Mouse (Mus musculus) embryo, embryonic 9.5 days (tissue): ENCODE measurements around the gene Eif4e2.

Experiments used
- DNase-seq: peaks from one replicate; pipeline ENCODE4 v3.0.0-alpha.2; 2017; ENCODE audit errors: extremely low spot score

Gene Eif4e2

DNA sequence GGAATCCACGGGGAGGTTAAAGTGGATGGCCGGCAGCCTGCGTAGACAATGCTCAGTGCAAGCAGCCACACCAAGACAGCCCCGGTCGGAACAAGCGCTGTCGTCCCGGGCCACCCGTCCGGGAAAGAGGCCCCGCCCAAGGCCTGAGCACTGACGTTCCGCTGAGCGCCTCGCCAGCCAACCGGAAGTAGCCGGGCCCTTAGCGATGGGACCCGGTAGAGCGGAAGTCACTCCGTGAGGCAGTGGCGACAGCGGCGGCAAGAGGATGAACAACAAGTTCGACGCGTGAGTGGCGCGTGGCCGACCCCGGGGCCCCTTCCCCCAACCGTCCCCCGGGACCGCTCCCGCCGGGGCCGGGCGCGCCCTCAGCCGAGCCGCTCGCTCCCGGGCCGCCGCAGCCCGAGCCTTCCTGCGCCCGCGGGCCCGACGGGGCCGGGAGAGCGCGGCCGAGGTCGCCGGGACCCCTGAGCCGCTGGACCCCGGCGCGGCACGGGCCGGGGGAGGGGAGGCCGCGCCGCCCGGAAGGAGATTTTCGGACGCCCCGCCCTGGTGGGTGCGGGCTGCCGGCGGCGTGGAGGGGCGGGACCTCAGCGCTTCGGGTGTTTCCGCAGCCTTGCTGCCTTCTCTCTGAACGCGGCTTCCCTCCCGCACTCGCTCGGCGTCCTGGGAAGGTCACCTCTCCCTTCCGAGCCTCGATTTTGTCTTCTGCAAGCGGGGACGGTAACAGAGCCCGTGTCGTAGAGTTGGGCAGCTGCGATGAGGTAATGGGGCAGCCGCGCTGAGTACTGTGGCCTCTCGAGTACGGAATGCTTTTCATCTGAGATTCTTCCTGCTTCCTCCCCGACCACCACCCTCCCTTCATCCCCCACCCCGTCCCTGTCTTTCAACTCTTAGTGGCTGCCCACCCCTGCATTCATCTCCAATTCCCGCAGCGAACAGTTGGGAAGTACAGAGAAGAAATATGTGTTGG lies at the start of gene Eif4e2:
Eif4e2 (plus strand) TSS at position 180 of the 970 bp plus-strand sequence.
- DNase-seq: peak; percentile 95

DNA sequence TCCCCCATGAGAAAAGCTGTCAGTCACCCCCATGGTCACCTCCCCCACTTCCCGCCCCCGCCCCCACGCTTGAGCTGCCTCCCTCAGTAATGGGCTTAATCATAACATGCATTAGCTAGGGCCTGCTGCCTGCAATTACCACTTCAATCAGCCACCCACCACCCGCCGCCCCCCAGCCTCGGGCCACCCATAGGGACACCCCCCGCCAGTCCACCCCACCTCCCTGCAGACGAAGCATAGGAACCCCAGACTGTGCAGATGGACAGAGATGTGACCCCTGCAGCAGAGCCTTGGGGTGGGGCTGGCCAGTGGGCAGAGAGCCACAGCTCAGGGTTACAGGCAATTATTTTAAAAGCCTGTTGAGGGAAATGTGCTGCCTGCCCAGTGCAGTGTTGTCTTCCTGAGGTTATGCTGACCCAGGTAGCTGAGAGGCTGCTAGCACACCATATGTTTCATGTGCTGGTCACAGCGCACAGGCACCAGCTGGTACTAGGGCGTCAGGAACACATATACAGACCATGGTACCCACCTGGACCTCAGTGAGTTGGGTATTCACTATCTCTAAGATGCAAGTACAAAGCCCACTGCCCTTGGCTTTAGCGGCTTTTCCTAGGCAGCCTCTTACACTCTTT lies 49.4 kb upstream of the Eif4e2 start:
- no peak for DNase-seq

- no peak for DNase-seq
Measured at GRCm38 (mm10) chr1:87164796-87165184, 48.9 kb upstream of the Eif4e2 start.

- DNase-seq: no peak
Measured at GRCm38 (mm10) chr1:87170458-87170857, 43.3 kb upstream of the Eif4e2 start.

GRCm38 (mm10) chr1:87171312-87171711 lies 42.4 kb upstream of the Eif4e2 start:
- no peak for DNase-seq

GRCm38 (mm10) chr1:87172316-87172715 lies 41.4 kb upstream of the Eif4e2 start:
- no peak for DNase-seq

GRCm38 (mm10) chr1:87174006-87174955 lies 39.4 kb upstream of the Eif4e2 start:
- peak; percentile 80 for DNase-seq

- DNase-seq: peak; percentile 56
Measured at GRCm38 (mm10) chr1:87175852-87176292, 37.8 kb upstream of the Eif4e2 start.

DNA sequence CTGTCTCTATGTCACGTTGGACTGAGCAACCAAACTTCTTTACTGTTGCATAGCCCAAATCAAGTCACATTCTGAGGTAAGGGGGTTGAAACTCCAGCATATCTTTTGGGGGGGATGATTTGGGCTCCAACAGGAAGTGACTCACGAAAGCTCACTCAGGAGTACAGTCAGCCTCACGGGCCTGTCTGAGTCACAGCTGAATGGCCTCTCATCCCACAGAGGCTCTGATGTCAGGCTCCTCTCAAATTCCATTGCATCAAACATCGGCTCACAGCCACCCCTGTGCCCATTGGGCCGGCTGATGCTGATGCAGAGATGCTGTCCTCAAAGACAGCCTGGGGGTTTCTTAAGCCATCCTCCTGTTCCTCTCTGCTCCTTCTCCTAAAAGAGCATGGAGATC lies 32.8 kb upstream of the Eif4e2 start:
- no peak for DNase-seq

GRCm38 (mm10) chr1:87183013-87183412 lies 30.7 kb upstream of the Eif4e2 start, which contains the start of gene Prss56:
TSS of gene Prss56 (plus strand) at chr1:87183313.
- DNase-seq: no peak

- DNase-seq: no peak
Measured at GRCm38 (mm10) chr1:87183998-87184750, 29.5 kb upstream of the Eif4e2 start.

GRCm38 (mm10) chr1:87184751-87185139 lies 29.0 kb upstream of the Eif4e2 start:
- DNase-seq: peak; percentile 34

DNA sequence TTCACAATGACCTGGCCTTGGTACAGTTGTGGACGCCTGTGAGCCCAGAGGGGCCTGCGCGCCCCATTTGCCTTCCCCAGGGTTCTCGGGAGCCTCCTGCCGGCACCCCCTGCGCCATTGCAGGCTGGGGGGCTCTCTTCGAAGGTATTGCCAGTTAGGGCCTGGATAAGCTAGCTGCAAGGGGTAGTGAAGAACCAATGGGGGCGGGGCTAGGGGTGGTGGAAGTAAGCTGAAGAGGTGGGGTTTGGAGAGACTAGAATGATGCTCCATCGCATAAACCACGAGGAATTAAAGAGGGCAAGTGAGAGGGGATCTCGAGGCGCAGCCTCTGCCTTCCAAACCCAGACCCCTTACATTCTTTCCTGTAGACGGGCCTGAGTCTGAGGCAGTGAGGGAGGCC lies 28.2 kb upstream of the Eif4e2 start:
- DNase-seq: no peak

DNA sequence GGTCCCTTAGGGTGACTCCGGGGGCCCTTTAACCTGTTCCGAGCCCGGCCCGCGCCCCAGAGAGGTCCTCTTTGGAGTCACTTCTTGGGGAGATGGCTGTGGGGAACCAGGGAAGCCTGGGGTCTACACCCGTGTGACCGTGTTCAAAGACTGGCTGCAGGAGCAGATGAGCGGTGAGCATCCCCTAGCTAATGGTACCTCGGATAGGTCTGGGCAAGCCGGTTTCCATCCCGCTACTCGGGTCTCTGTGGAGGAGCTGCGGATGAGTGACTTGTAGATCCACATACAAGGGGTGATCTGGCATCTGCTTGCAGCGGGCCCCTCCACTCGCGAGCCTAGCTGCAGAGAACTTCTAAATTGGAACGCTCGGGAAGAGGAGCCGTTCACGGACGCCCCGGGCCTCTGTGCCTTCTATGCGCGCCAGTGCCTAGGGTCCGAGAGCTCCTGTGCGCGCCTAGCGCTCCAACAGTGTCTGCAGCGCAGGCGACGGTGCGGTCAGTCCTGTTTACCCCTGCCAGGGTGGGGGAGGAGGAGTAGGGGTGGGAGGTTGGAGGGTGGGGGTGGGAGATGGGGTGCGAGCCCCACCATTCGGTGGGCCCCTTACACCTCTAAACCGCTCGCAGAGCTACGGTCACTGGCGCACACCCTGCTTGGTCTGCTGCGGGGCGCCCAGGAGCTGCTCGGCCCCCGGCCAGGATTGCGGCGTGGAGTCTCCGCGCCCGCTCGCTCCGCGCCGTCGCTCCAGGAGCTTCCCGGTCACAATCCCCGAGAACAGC lies 27.3 kb upstream of the Eif4e2 start:
- no peak for DNase-seq

DNA sequence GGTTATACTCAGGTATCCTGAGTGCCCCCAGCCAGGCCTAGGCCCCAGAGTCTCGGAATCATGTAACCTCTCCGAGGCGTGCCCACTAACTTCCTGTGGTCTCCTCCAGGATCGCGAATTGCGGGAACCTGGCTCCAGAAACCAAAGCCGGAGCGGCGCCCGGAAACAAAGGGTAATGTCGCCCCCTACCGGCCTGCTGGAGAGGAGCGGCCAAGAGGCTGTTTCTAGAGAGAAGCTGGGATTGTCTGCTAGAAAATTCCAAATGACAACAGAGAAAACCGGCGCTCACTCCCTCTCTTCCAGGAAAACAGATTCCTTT lies 26.7 kb upstream of the Eif4e2 start:
- peak; percentile 87 for DNase-seq

GRCm38 (mm10) chr1:87190429-87190828 lies 23.3 kb upstream of the Eif4e2 start, which contains the start of gene Chrnd:
TSS of gene Chrnd (plus strand) at chr1:87190607.
- no peak for DNase-seq

GRCm38 (mm10) chr1:87197296-87197695 lies 16.4 kb upstream of the Eif4e2 start:
- no peak for DNase-seq

- no peak for DNase-seq
Measured at GRCm38 (mm10) chr1:87198119-87199065, 15.3 kb upstream of the Eif4e2 start.

DNA sequence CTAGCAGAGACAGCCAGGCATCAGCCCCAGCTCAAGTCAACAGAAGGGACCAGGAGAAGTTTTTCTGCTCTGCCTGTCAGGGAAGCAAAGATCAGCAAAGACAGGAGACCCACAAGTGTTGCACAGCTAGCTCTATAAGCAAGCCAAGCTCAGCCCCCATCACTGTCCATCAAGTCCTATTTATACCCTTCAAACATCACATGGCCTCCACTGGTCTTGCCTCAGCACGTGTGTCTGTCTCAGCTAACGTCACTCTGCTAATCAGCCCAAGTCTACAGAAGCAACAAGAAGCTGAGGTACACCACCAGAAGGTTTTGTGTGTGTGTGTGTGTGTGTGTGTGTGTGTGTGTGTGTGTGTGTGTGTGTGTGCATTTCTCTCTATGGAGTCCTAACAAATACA lies 12.9 kb upstream of the Eif4e2 start:
- no peak for DNase-seq
